Mouse (Mus musculus): ENCODE data around the gene Snapc4.

Gene Snapc4

DNA sequence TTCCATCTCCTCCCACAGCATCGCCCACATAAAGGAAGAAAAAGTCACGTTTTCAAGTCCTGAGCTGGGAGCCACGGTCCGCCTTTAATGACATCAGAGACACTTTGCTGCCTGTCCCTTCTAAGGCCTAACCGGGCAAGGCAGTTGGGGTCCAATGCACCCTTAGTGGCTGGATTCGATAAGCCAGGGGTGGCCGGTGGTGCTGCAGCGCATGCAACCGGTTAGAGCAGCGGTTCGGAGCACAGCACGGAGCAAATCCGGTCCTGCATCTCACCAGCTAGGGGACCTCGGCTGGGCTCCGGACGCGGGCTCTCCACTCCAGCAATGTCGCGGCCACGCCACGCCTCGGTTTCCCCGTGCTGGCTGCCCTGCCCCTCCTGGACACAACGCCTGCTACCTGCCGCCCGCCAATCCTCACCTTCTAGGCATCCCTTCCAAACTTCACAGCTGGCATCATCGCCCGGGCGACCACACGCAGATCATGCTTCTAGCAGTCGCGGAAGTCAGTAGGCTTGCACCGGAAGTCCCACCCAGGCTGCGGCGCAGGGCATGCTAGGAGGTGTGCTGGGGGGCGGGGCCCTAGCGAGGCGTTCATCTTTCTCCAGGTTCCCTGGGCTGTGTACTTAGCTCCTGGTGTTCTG, at the start of gene Snapc4:
Gene Snapc4, minus strand, starts transcription at position 523 of the 641 bp plus-strand sequence.
- in situ Hi-C loops (cut with MboI; ENCODE audit: low pct_unique_long_range_greater_than_20kb in 1 of 2, low sequenced_read_pairs in 2 of 2, unreplicated experiment in 1 of 2): no loop called here

DNA sequence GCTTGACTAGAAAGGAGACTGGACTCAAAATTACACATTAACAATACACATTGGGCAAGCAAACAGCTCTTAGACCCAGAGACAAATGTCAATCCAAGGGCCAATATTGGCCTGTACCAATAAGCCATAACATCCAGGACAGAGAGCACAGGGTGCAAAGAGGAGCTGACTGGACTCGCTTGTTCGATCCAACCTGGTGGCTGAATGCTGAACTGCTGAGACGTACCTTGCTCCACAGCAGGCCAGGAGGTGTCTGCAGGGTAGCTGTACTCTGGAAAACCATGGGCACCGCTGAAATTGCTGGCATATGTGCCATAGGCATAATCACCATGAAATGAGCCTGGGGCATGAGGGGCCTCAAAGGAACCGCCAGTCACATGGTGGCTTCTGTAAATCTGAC, 49.4 kb upstream of the Snapc4 start:
- in situ Hi-C loops (cut with MboI; ENCODE audit: low pct_unique_long_range_greater_than_20kb in 1 of 2, low sequenced_read_pairs in 2 of 2, unreplicated experiment in 1 of 2): no loop called here

GRCm38 (mm10) chr2:26424541-26424940, 44.1 kb upstream of the Snapc4 start:
- in situ Hi-C loops (cut with MboI; ENCODE audit: low pct_unique_long_range_greater_than_20kb in 1 of 2, low sequenced_read_pairs in 2 of 2, unreplicated experiment in 1 of 2): no loop called here

DNA sequence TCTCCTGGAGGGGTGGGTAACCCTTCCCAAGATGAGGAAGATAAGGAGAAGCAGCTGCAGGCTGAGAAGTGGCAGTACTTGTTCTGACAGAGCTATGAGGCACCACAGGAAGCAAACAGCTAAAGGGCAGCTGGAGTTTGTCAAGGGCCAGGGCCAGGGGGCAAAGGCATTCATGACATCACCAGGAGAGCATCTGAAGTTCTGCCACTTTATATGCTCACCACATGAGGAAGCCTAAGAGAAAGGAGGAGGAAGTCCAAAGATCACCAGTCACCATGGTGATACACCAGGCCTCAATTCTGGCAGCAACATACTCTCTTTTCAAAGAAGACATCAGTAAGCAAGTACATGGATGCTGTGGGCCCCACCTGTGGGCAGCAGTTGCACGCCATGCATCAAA, 42.6 kb upstream of the Snapc4 start:
- in situ Hi-C loops (cut with MboI; ENCODE audit: low pct_unique_long_range_greater_than_20kb in 1 of 2, low sequenced_read_pairs in 2 of 2, unreplicated experiment in 1 of 2): no loop called here

- in situ Hi-C loops (cut with MboI; ENCODE audit: low pct_unique_long_range_greater_than_20kb in 1 of 2, low sequenced_read_pairs in 2 of 2, unreplicated experiment in 1 of 2): no loop called here
These were observed 41.5 kb upstream of the Snapc4 start for GRCm38 (mm10) chr2:26421969-26422368.

DNA sequence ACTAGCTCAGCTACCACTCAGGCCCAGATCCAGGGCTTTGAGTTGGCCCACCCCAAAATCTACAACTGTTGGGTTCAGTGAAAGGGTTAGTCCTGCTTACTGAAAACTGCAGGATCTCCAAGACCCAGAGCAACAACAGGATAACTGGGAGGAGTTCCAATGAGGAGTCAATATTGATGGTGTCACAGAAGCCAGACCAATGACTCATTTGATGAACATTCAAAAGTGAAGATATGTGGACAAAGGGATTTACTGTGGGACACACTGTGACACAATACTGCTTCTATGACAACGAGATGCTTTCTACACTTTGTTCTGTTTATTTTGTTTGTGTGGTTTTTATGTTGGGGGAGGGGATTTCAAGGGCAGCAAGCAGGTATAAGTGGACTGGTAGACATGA, 37.7 kb upstream of the Snapc4 start:
- in situ Hi-C loops (cut with MboI; ENCODE audit: low pct_unique_long_range_greater_than_20kb in 1 of 2, low sequenced_read_pairs in 2 of 2, unreplicated experiment in 1 of 2): no loop called here

DNA sequence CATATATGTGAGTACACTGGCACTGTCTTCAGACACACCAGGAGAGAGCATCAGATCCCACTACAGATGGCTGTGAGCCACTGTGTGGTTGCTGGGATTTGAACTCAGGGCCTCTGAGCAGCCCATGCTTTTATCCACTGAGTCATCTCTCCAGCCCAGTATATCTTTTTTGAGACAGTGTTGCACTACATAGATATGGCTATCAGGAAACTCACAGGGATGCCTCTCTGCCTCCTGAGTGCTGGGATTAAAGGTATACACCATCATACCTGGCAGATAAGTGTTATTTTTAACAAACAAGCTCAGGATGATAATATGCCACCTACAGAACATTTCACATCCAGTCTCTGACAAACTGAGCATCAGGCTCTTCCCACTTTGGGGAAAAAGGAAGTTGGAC, 36.6 kb upstream of the Snapc4 start:
- in situ Hi-C loops (cut with MboI; ENCODE audit: low pct_unique_long_range_greater_than_20kb in 1 of 2, low sequenced_read_pairs in 2 of 2, unreplicated experiment in 1 of 2): no loop called here

- in situ Hi-C loops (cut with MboI; ENCODE audit: low pct_unique_long_range_greater_than_20kb in 1 of 2, low sequenced_read_pairs in 2 of 2, unreplicated experiment in 1 of 2): no loop called here
These were observed 30.5 kb upstream of the Snapc4 start for GRCm38 (mm10) chr2:26410931-26411411.

GRCm38 (mm10) chr2:26410091-26410490, 29.6 kb upstream of the Snapc4 start:
- in situ Hi-C loops (cut with MboI; ENCODE audit: low pct_unique_long_range_greater_than_20kb in 1 of 2, low sequenced_read_pairs in 2 of 2, unreplicated experiment in 1 of 2): no loop called here

DNA sequence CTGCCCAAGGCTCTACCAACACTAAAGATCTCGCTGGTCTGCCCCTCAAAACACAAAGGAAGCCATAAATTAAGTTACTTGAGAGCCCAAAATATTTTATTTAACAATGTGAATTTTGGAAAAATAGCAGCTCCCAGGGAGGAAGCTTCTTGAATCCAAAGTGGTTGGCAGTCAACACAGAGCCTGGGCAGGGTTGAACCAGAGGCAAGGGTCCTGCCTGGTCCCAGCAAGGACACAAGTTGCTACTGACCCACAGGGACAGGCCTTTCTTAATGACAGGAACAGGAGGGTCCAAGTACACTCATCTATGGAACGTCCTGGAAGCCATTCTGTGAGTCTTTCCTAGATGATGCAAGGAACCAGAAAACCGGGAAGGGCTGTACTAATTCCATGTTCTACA, 28.9 kb upstream of the Snapc4 start:
- in situ Hi-C loops (cut with MboI; ENCODE audit: low pct_unique_long_range_greater_than_20kb in 1 of 2, low sequenced_read_pairs in 2 of 2, unreplicated experiment in 1 of 2): loop anchor here in 1 of 2 experiments (5.0 kb wide), 1 partner anchor 82 kb away; no protein-coding TSS in a partner anchor

DNA sequence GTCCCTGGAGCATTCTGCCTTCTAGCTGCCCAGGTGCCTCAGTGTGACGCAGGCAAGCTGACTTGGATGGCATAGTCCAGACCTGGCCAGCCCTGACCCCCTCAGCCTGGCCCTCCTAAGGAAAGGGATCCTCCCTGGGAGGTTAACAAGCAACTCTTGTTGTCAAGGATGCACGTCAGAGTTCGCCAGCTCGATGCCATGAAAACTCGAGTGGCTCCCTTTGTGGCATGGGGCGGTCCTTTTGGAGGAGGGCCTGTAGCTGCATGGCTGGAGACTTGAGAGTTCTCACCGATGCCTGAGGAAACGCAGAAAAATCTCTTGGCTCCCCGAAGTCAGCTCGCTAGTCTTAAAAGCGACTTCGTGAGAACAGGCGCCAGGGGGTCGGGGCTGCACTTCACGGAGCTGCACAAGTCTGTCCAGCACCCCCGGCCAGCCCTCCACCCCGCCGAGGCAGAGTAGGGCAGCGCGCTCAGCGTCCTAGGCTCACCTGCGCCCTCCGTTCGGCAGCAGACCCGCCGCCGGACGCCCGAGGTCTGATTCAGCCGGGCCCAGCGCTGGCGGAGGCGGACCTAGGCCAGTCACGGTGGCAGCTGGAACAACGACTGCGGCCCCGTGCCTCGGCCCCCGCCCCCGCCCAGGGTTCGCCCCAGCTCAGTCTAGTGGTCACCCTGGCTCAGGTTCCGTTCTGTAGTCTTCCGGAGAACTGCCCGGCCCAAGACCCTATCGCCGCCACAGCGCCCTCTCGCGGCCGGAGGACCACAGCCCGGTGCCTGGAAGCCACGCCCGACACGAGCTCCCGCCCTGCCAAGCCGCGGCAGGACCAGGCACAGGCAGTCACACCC, 28.3 kb upstream of the Snapc4 start, which contains the start of gene Inpp5e:
Gene Inpp5e, minus strand, starts transcription at position 689 of the 842 bp plus-strand sequence.
- in situ Hi-C loops (cut with MboI; ENCODE audit: low pct_unique_long_range_greater_than_20kb in 1 of 2, low sequenced_read_pairs in 2 of 2, unreplicated experiment in 1 of 2): loop anchor here in 1 of 2 experiments (5.0 kb wide), 1 partner anchor 81 kb away; no protein-coding TSS in a partner anchor

GRCm38 (mm10) chr2:26403306-26403705, 22.9 kb upstream of the Snapc4 start:
- in situ Hi-C loops (cut with MboI; ENCODE audit: low pct_unique_long_range_greater_than_20kb in 1 of 2, low sequenced_read_pairs in 2 of 2, unreplicated experiment in 1 of 2): no loop called here

GRCm38 (mm10) chr2:26402265-26402664, 21.8 kb upstream of the Snapc4 start:
- in situ Hi-C loops (cut with MboI; ENCODE audit: low pct_unique_long_range_greater_than_20kb in 1 of 2, low sequenced_read_pairs in 2 of 2, unreplicated experiment in 1 of 2): no loop called here

GRCm38 (mm10) chr2:26401023-26401422, 20.6 kb upstream of the Snapc4 start:
- in situ Hi-C loops (cut with MboI; ENCODE audit: low pct_unique_long_range_greater_than_20kb in 1 of 2, low sequenced_read_pairs in 2 of 2, unreplicated experiment in 1 of 2): no loop called here

- in situ Hi-C loops (cut with MboI; ENCODE audit: low pct_unique_long_range_greater_than_20kb in 1 of 2, low sequenced_read_pairs in 2 of 2, unreplicated experiment in 1 of 2): no loop called here
These were observed 19.8 kb upstream of the Snapc4 start for GRCm38 (mm10) chr2:26400296-26400695.

GRCm38 (mm10) chr2:26399647-26400046, 19.2 kb upstream of the Snapc4 start:
- in situ Hi-C loops (cut with MboI; ENCODE audit: low pct_unique_long_range_greater_than_20kb in 1 of 2, low sequenced_read_pairs in 2 of 2, unreplicated experiment in 1 of 2): no loop called here

- in situ Hi-C loops (cut with MboI; ENCODE audit: low pct_unique_long_range_greater_than_20kb in 1 of 2, low sequenced_read_pairs in 2 of 2, unreplicated experiment in 1 of 2): no loop called here
These were observed 18.5 kb upstream of the Snapc4 start for GRCm38 (mm10) chr2:26398978-26399377.

DNA sequence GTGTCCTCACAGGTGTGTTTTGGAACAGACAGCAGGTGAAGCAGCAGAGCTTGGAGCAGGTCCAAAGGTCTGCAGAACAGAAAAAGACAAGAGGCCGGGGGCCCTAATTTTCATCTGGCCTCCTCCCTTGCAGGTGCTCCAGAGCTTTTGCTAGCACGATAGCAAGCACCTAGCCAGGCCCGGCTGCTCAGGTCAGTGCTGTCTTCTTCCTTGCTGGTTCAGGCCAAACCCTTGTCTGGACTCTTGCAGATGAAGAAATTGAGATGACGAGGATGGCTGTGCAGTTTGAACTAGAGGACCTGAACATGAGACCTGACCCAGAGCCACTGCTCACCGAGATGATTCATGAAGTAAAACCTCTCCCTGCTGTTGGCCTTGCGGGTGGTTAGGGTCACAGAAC, 11.2 kb upstream of the Snapc4 start:
- in situ Hi-C loops (cut with MboI; ENCODE audit: low pct_unique_long_range_greater_than_20kb in 1 of 2, low sequenced_read_pairs in 2 of 2, unreplicated experiment in 1 of 2): no loop called here

DNA sequence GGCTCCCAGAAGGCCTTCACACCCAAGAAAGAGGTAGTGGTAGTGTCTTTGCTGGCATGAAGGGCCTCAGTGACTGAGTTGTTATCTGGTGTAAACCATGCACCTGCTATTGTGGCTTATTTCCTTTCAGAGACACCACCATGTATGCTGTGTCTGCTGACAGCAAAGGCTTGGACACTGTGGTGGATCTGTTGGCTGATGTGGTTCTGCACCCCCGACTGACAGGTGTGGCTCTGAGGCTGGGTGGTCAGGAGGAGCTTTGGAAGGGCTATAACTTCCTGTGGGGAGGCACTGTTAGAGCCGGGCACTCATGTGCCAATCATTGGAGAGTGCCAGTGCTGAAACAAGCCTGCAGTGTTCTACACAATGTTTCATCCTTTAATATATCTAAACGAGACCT, 10.5 kb upstream of the Snapc4 start:
- in situ Hi-C loops (cut with MboI; ENCODE audit: low pct_unique_long_range_greater_than_20kb in 1 of 2, low sequenced_read_pairs in 2 of 2, unreplicated experiment in 1 of 2): no loop called here
